Comparison of ENCODE assay signal across 18 mouse cellular contexts in the genomic region with DNA sequence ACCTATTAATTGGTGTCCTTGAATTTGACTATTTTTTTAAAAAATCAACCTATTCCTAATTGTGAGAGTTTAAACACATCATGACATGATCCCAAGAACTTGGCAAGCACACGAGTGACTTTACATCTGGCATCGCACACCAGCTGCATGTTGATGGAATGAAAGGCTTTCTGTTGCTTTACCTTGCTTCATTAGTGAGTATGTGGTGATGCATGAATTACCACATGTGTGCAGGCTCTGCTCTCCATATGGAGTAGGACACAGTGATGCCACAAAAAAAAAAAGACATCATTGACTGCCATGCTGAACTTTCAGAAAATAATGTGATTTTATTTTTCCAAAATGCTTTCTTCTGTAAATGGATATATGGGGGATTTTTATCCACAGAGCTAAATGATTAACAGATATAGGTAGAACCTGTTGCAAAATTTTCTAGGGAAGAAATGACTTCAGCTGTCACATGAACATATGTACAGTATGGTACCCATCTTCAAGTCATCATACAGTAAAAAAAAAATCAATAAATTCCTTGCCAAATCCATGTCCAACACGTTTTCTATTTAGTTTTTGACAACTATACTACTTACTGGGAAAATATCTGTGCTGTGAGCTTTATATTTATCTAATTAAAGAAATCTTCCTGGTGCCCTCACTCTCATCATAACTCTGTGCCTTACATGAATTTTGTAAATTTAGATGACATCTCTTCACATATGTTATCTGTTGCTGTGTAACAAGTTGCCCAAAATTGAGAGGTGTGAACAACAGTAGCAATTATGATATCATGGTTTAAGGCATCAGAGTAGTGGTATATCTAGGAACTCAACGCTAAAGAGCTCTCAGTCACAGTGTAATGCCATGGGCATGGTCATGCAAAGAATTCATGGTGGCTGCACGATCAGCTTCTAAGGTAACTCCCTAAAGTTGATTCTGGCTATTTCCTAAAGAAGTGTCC.
"Had no signal": no experiment of that assay in that cellular context is flagged by ENCODE, and none has a peak within 500 bp of the region (broad histone marks: within the 10 kb centered on the region; RNA-seq: fewer than 3 reads in every experiment).

No protein-coding gene starts in this region.

- H3K9me3 ChIP-seq: lung, embryonic 15.5 days; midbrain, embryonic 13.5 days; midbrain, embryonic 15.5 days; neural tube, embryonic 12.5 days; stomach, embryonic 15.5 days had no signal

- ATAC-seq: liver, postnatal 0 days; lung, postnatal 0 days; midbrain, embryonic 13.5 days; midbrain, embryonic 15.5 days had no signal

- H3K4me1 ChIP-seq: lung, embryonic 15.5 days; megakaryocyte, embryonic 14.5 days; midbrain, embryonic 13.5 days; midbrain, embryonic 15.5 days; neural tube, embryonic 12.5 days; stomach, embryonic 15.5 days had no signal

- H3K9ac ChIP-seq: liver, postnatal 0 days; lung, embryonic 15.5 days; midbrain, embryonic 13.5 days; midbrain, embryonic 15.5 days; neural tube, embryonic 12.5 days; stomach, embryonic 15.5 days had no signal

- H3K4me2 ChIP-seq: lung, embryonic 15.5 days; midbrain, embryonic 11.5 days; midbrain, embryonic 13.5 days; midbrain, embryonic 15.5 days; neural tube, embryonic 12.5 days; stomach, embryonic 15.5 days had no signal

- DNase-seq: liver, postnatal 0 days; lung, adult 2 months; lung, postnatal 14 days; lung, postnatal 36 days; right cerebral cortex, postnatal 14 days; thymus, adult 2 months; thymus, postnatal 25 days; thymus, postnatal 4 days had no signal

- H3K27ac ChIP-seq: lung, embryonic 15.5 days; macrophage; midbrain, embryonic 13.5 days; midbrain, embryonic 15.5 days; neural tube, embryonic 12.5 days; stomach, embryonic 15.5 days; stomach, postnatal 0 days had no signal

- H3K27me3 ChIP-seq: lung, embryonic 15.5 days; megakaryocyte, embryonic 14.5 days; midbrain, embryonic 13.5 days; midbrain, embryonic 15.5 days; neural tube, embryonic 12.5 days; stomach, embryonic 15.5 days had no signal

- H3K4me3 ChIP-seq: lung, embryonic 15.5 days; megakaryocyte, embryonic 14.5 days; midbrain, embryonic 13.5 days; midbrain, embryonic 15.5 days; neural tube, embryonic 12.5 days; stomach, embryonic 15.5 days had no signal

- H3K36me3 ChIP-seq: lung, embryonic 15.5 days; midbrain, embryonic 13.5 days; midbrain, embryonic 15.5 days; neural tube, embryonic 12.5 days; stomach, embryonic 15.5 days had no signal
